Mouse (Mus musculus): ENCODE results near the gene Aox4.

GRCm38 (mm10) chr1:58212805-58213204 lies 2.6 kb downstream of the Aox4 start:
- TF ChIP-seq CTCF (IDR thresholded peaks at IDR 0.05) (no peak), EP300 (IDR thresholded peaks at IDR 0.05) (no peak)

All from lung, postnatal 0 days (tissue).